Mouse (Mus musculus) lung, embryonic 16.5 days (tissue): ENCODE results near the gene Ttk. TPM values are rescaled to one million over a fixed set of nuclear protein-coding genes. Genes with fewer than 3 reads are reported as not detected.

Source experiments
- ATAC-seq: fragments of 200-750 bp; cut with Nextera tagmentation; 2 replicates; pipeline ENCODE4 v1.8.0; 2017; ENCODE audit warnings: low read depth, mild to moderate bottlenecking, moderate library complexity
- H3K27ac ChIP-seq: fragments of 300-500 bp; sonication (generic); 2 replicates; pipeline ENCODE4 v1.5.1; 2014; ENCODE audit warnings: mild to moderate bottlenecking, control low read depth, low read length
- H3K27me3 ChIP-seq: fragments of 300-500 bp; sonication (generic); 2 replicates; pipeline ENCODE4 v1.6.1; 2014; ENCODE audit warnings: low read depth, low read length, mixed read lengths; ENCODE audit not compliant: control insufficient read depth, insufficient read depth
- H3K36me3 ChIP-seq: fragments of 300-500 bp; sonication (generic); 2 replicates; pipeline ENCODE4 v1.6.1; 2014; ENCODE audit warnings: low read length; ENCODE audit not compliant: control insufficient read depth, insufficient read depth
- H3K4me1 ChIP-seq: fragments of 300-500 bp; sonication (generic); replicated peaks from 2 replicates; pipeline ENCODE4 v1.6.1; 2014; ENCODE audit warnings: low read length, mixed read lengths; ENCODE audit not compliant: control insufficient read depth, insufficient read depth
- H3K4me2 ChIP-seq: fragments of 300-500 bp; sonication (generic); 2 replicates; pipeline ENCODE4 v1.6.1; 2014; ENCODE audit warnings: low read depth, low read length, control low read depth
- H3K4me3 ChIP-seq: fragments of 300-500 bp; sonication (generic); 2 replicates; pipeline ENCODE4 v1.5.1; 2014; ENCODE audit warnings: mild to moderate bottlenecking, low read length, control low read depth
- H3K9ac ChIP-seq: fragments of 300-500 bp; sonication (generic); 2 replicates; pipeline ENCODE4 v1.6.1; 2014; ENCODE audit warnings: low read length, control low read depth
- H3K9me3 ChIP-seq: fragments of 300-500 bp; sonication (generic); 2 replicates; pipeline ENCODE4 v1.6.1; 2016; ENCODE audit warnings: low read length; ENCODE audit not compliant: control insufficient read depth
- WGBS: fragments of 180-500 bp; shearing (Covaris S2); extraction: QIAGEN DNeasy Blood & Tissue Kit; methylation state at CpG from one replicate; pipeline ENCODE4 v1.1.7; 2014; 5-methylcytosine and 5-hydroxymethylcytosine counted together
- polyA plus RNA-seq: library from polyadenylated mRNA; unstranded; fragments of >200 nt; fragmentation: Nextera tagmentation; extraction: Ambion mirVana; gene quantifications from 2 replicates; pipeline ENCODE4 v1.2.1, GENCODE M21; 2015

Gene Ttk
- 34.8 and 38.4 TPM in 2 replicates for polyA plus RNA-seq

- peak within 1 kb of the TSS; percentile 72 for H3K4me3 ChIP-seq
- H3K9ac ChIP-seq: peak within 1 kb of the TSS; percentile 79
- ATAC-seq: peak; percentile 100
- H3K27me3 ChIP-seq: no peaks in the 10 kb centered on the region
- H3K27ac ChIP-seq: peak within 1 kb of the TSS; percentile 53; the same call in 1 of the 2 replicates
- 1% methylated on average over 38 of the region's 38 CpGs for WGBS
- peak within 1 kb of the TSS; percentile 70 for H3K4me2 ChIP-seq
- H3K9me3 ChIP-seq: no peaks in the 10 kb centered on the region
- peaks cover 7% of the 10 kb centered on the region for H3K4me1 ChIP-seq
- H3K36me3 ChIP-seq: no peaks in the 10 kb centered on the region
These were observed at the start of gene Ttk for GRCm38 (mm10) chr9:83833811-83834747. Gene Ttk (plus strand): TSS chr9:83834689.

- H3K4me1 ChIP-seq: no peaks in the 10 kb centered on the region
- 56% methylated on average over 1 of the region's 1 CpGs for WGBS
- H3K4me2 ChIP-seq: no peak overlapping the region
- H3K27ac ChIP-seq: no peak overlapping the region
- no peak overlapping the region for H3K9ac ChIP-seq
- H3K9me3 ChIP-seq: no peaks in the 10 kb centered on the region
- H3K27me3 ChIP-seq: no peaks in the 10 kb centered on the region
- no peak overlapping the region for H3K4me3 ChIP-seq
- H3K36me3 ChIP-seq: no peaks in the 10 kb centered on the region
- no peak for ATAC-seq
These were observed 49.0 kb upstream of the Ttk start for GRCm38 (mm10) chr9:83785501-83785900.

- no peak overlapping the region for H3K27ac ChIP-seq
- H3K4me2 ChIP-seq: no peak overlapping the region
- no peak overlapping the region for H3K9ac ChIP-seq
- no peak overlapping the region for H3K4me3 ChIP-seq
- WGBS: 88% methylated on average over 6 of the region's 6 CpGs
- no peaks in the 10 kb centered on the region for H3K4me1 ChIP-seq
- H3K9me3 ChIP-seq: no peaks in the 10 kb centered on the region
- H3K27me3 ChIP-seq: no peaks in the 10 kb centered on the region
- no peak for ATAC-seq
- no peaks in the 10 kb centered on the region for H3K36me3 ChIP-seq
These were observed 45.2 kb upstream of the Ttk start for GRCm38 (mm10) chr9:83789326-83789725.

- Histone ChIP-seq H3K27ac (no peak overlapping the region), H3K4me3 (no peak overlapping the region), H3K9ac (no peak overlapping the region), H3K27me3 (no peaks in the 10 kb centered on the region), H3K4me2 (no peak overlapping the region), H3K4me1 (no peaks in the 10 kb centered on the region), H3K9me3 (no peaks in the 10 kb centered on the region), H3K36me3 (no peaks in the 10 kb centered on the region)
- no peak for ATAC-seq
- 82% methylated on average over 7 of the region's 7 CpGs for WGBS
These were observed 37.6 kb upstream of the Ttk start for GRCm38 (mm10) chr9:83796875-83797274.

- Histone ChIP-seq H3K4me1 (no peaks in the 10 kb centered on the region), H3K4me3 (no peak overlapping the region), H3K9me3 (no peaks in the 10 kb centered on the region), H3K4me2 (no peak overlapping the region), H3K27me3 (no peaks in the 10 kb centered on the region), H3K9ac (no peak overlapping the region), H3K36me3 (no peaks in the 10 kb centered on the region), H3K27ac (no peak overlapping the region)
- ATAC-seq: no peak
- 68% methylated on average over 8 of the region's 8 CpGs for WGBS
These were observed 36.6 kb upstream of the Ttk start for GRCm38 (mm10) chr9:83797898-83798297.

GRCm38 (mm10) chr9:83804341-83804740 is 30.1 kb upstream of the Ttk start:
- no peaks in the 10 kb centered on the region for H3K36me3 ChIP-seq
- H3K9me3 ChIP-seq: no peaks in the 10 kb centered on the region
- no peak overlapping the region for H3K9ac ChIP-seq
- 45% methylated on average over 13 of the region's 13 CpGs for WGBS
- no peak overlapping the region for H3K4me3 ChIP-seq
- H3K27ac ChIP-seq: no peak overlapping the region
- ATAC-seq: no peak
- H3K27me3 ChIP-seq: peaks cover 24% of the 10 kb centered on the region
- no peak overlapping the region for H3K4me2 ChIP-seq
- H3K4me1 ChIP-seq: peaks cover 8% of the 10 kb centered on the region; the same call in 1 of the 2 replicates

GRCm38 (mm10) chr9:83805164-83805976 is 29.1 kb upstream of the Ttk start:
- Histone ChIP-seq H3K36me3 (no peaks in the 10 kb centered on the region), H3K4me1 (peaks cover 8% of the 10 kb centered on the region; the same call in 1 of the 2 replicates), H3K27ac (no peak overlapping the region), H3K4me2 (peak overlapping the region; percentile 82), H3K4me3 (peak overlapping the region; percentile 55), H3K27me3 (peaks cover 24% of the 10 kb centered on the region), H3K9ac (peak overlapping the region; percentile 45), H3K9me3 (no peaks in the 10 kb centered on the region)
- ATAC-seq: peak; percentile 62
- WGBS: under 1% methylated on average over 37 of the region's 37 CpGs

GRCm38 (mm10) chr9:83805977-83806815 is 28.3 kb upstream of the Ttk start, which contains the start of gene Elovl4:
Gene Elovl4 (minus strand): TSS chr9:83806277.
- H3K27ac ChIP-seq: no peak within 1 kb of the TSS
- no peaks in the 10 kb centered on the region for H3K9me3 ChIP-seq

More at GRCm38 (mm10) chr9:83805977-83806815, 28.3 kb upstream of the Ttk start, which contains the start of gene Elovl4:
- peak within 1 kb of the TSS; percentile 45 for H3K9ac ChIP-seq
- H3K4me1 ChIP-seq: peaks cover 8% of the 10 kb centered on the region; the same call in 1 of the 2 replicates
- no peaks in the 10 kb centered on the region for H3K36me3 ChIP-seq
- WGBS: 2% methylated on average over 40 of the region's 71 CpGs
- H3K4me3 ChIP-seq: peak within 1 kb of the TSS; percentile 55
- H3K27me3 ChIP-seq: peaks cover 24% of the 10 kb centered on the region
- peak; percentile 92 for ATAC-seq
- peak within 1 kb of the TSS; percentile 82 for H3K4me2 ChIP-seq
